Mouse (Mus musculus): Measurements from ENCODE around the gene Manba. TPM values are rescaled to one million over a fixed set of nuclear protein-coding genes. Genes with fewer than 3 reads are reported as not detected.

Manba gene
- polyA plus RNA-seq, 1 experiment from 2014 or later, result 44.5 TPM

Other genes with a start within 250 kb of the Manba start
- gene Bdh2, start 204.4 kb upstream of the Manba start, polyA plus RNA-seq (2014; fragmentation: Nextera tagmentation; extraction: Ambion mirVana), result 2.9 and 3.9 TPM in 2 replicates
- 0.22 and 0.51 TPM in 2 replicates for gene Slc9b2, start 177.9 kb upstream of the Manba start, polyA plus RNA-seq (2014; fragmentation: Nextera tagmentation; extraction: Ambion mirVana)
- gene Slc9b1, start 137.6 kb upstream of the Manba start, polyA plus RNA-seq (2014; fragmentation: Nextera tagmentation; extraction: Ambion mirVana), result not detected in 2 replicates
- gene Cisd2, start 61.7 kb upstream of the Manba start, polyA plus RNA-seq (2014; fragmentation: Nextera tagmentation; extraction: Ambion mirVana), result 47.2 and 49.8 TPM in 2 replicates
- 476 and 485 TPM in 2 replicates for gene Ube2d3, start 47.5 kb upstream of the Manba start, polyA plus RNA-seq (2014; fragmentation: Nextera tagmentation; extraction: Ambion mirVana)
- 23.5 and 25.2 TPM in 2 replicates for gene Nfkb1, start 205.9 kb downstream of the Manba start, polyA plus RNA-seq (2014; fragmentation: Nextera tagmentation; extraction: Ambion mirVana)